In the genomic region with DNA sequence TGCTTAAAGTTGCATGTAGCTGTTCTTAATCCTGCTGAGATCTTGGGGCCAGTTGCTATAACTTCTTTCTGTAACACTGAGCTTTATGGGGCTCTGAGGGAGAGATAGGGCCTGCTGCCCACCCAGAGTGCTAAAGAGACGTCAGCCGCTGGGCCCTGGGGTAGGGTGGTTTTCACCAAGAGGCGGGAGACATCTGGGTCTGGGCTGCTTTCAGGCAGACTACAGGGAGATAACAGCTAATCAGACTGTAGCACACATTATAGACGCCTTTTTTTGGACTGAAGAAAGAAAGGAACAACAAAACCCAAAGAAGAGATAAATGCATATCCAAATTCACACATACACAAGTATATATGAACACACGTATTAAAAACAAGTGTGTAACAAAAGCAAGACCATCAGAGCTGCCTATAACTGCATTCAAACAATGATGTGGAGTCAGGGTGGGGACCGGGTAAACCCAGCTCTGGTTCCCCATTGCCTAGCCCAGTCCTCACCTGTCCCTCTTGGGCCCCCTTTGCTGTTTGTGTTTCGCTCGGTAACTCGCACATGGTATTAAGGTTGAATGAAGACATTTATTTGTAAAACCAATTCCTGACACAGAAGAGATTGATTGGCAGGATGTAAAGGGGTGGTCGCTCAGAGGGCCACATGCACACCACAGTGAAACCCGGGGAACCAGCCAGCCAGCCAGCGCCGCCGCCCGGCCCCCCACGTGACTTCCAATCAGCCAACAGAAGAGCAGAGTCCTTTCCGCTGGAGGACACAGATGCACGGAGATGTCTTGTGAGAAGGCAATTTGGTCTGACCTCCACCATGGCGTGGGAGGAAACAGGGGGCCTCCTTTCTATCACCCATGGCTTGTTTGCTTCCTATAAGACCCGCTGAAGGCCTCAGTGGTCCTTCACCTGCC, we compare ENCODE assay signal across 8 mouse cellular contexts. TPM values are rescaled to one million over a fixed set of nuclear protein-coding genes. Genes with fewer than 3 reads are reported as not detected.
DNase-seq lines count a peak whose midpoint lies in the region; ATAC-seq and TF ChIP-seq lines count a peak whose summit lies in the region.

No protein-coding gene starts in this region.

- no peak for TF ChIP-seq CTCF in kidney, adult 2 months (conservative IDR thresholded peaks at IDR 0.05; ENCODE audit: insufficient read depth, insufficient read length, low read depth, low read length)

- no peaks in the 10 kb centered on the region for H3K27me3 ChIP-seq in kidney, adult 2 months (replicated peaks; ENCODE audit: control insufficient read depth, insufficient read depth, low read length)
- H3K27me3 ChIP-seq in splenic B cell, adult 2 months (ENCODE audit: control insufficient read depth, insufficient read depth, low read length, poor library complexity, severe bottlenecking): no peaks in the 10 kb centered on the region

- peak overlapping the region; percentile 5; the same call in 1 of the 2 replicates for H3K4me3 ChIP-seq in kidney, adult 2 months (ENCODE audit: insufficient read depth, low read depth, low read length)

- H3K27ac ChIP-seq in kidney, adult 2 months (ENCODE audit: insufficient read depth, low read depth, low read length): peak overlapping the region; percentile 51; the same call in 1 of the 2 replicates

- H3K4me1 ChIP-seq in kidney, adult 2 months (ENCODE audit: control insufficient read depth, insufficient read depth, low read length): peaks cover 11% of the 10 kb centered on the region; the same call in 1 of the 2 replicates

- WGBS in kidney, adult 2 months: 60% methylated on average over 20 of the region's 20 CpGs

- no peaks in the 10 kb centered on the region for H3K36me3 ChIP-seq in kidney, adult 2 months (ENCODE audit: control insufficient read depth, insufficient read depth, low read length)
- no peaks in the 10 kb centered on the region for H3K36me3 ChIP-seq in splenic B cell, adult 2 months (ENCODE audit: control insufficient read depth, insufficient read depth, low read length, poor library complexity, severe bottlenecking)

- peak; percentile 77 for DNase-seq in ES-CJ7 (ENCODE audit: low read depth, low spot score)
- DNase-seq in kidney, adult 2 months: peak; percentile 77
- peak; percentile 6 for DNase-seq in lung, postnatal 25 days (ENCODE audit: low spot score)
- peak; percentile 27 for DNase-seq in splenic B cell, adult 2 months (ENCODE audit: low read depth, low spot score)
- DNase-seq in layer of hippocampus, adult 9-11 months: no peak
- no peak for DNase-seq in right cerebral cortex, postnatal 36 days (ENCODE audit: low spot score in 2 of 2)

- no peak for TF ChIP-seq POLR2A in kidney, adult 2 months (IDR thresholded peaks at IDR 0.05; ENCODE audit: low read depth, low read length)

- ATAC-seq in CD4-positive, CD25-positive, alpha-beta regulatory T cell, adult 4 months: peak; percentile 26
- peak; percentile 93 for ATAC-seq in erythroblast, adult 5-6 weeks (replicated peaks; ENCODE audit: low FRiP score, poor library complexity, severe bottlenecking)

RNA-seq across cellular contexts. Expression of a gene that starts 24.2 kb away (rescaled TPM):
- 1 to 10 TPM; 1.3 to 2.1 TPM for polyA plus RNA-seq in CD4-positive, CD25-positive, alpha-beta regulatory T cell, adult 4 months (2017; shearing (Covaris generic))
- total RNA-seq in erythroblast, adult 5-6 weeks (2015; ENCODE audit: low replicate concordance): not detected in 2 replicates
- total RNA-seq in erythroblast, adult 5-6 weeks (2017; ENCODE audit: low replicate concordance): not detected in 2 replicates
- polyA plus RNA-seq in kidney, adult 2 months (2012; rRNA removed): 1.0 and 2.0 TPM in 2 replicates

Comparison
In these comparisons a context has a peak if more than half of its experiments do, and no peak if none do; other contexts are left out.
1. DNase-seq: peak in ES-CJ7 (single experiment), kidney, adult 2 months (single experiment), lung, postnatal 25 days (single experiment) and splenic B cell, adult 2 months (single experiment); none in layer of hippocampus, adult 9-11 months (single experiment) and right cerebral cortex, postnatal 36 days (0 of 2).